Mouse (Mus musculus) NIH3T3 (cell line): ENCODE results near the gene Gm1140.
"Not testable (repeated sequence)": the region's sequence is repeated elsewhere in the genome, so short reads cannot be mapped to it uniquely, and the experiment has no call there.

Experiments
- DNase-seq: peaks from one replicate; pipeline ENCODE4 v3.0.0-alpha.2; 2012; ENCODE audit warnings: low read depth

The Gm1140 gene

GRCm38 (mm10) chrX:67693462-67693861, at the start of gene Gm1140:
Gene Gm1140 (minus strand): TSS chrX:67693562.
- not testable (repeated sequence) for DNase-seq

GRCm38 (mm10) chrX:67695398-67695797, 2.0 kb upstream of the Gm1140 start, which contains the start of gene Gm14692:
Gene Gm14692 (plus strand): TSS chrX:67695698.
- not testable (repeated sequence) for DNase-seq
